In genomic region chr9:56260495-56261136, GRCm38 (mm10) we compare ENCODE assay signal across 15 mouse cellular contexts.
A peak's percentile ranks its signal among the peaks of the same experiment; 100 is the strongest.
DNase-seq lines count a peak whose midpoint lies in the region; ATAC-seq and TF ChIP-seq lines count a peak whose summit lies in the region.
"Had no signal": no experiment of that assay in that cellular context is flagged by ENCODE, and none has a peak within 500 bp of the region (broad histone marks: within the 10 kb centered on the region; RNA-seq: fewer than 3 reads in every experiment).

No protein-coding gene starts in this region.

- WGBS in heart, embryonic 13.5 days: 76% methylated on average over 14 of the region's 14 CpGs
- WGBS in midbrain, postnatal 0 days: 88% methylated on average over 14 of the region's 14 CpGs
- WGBS in midbrain, embryonic 15.5 days: 90% methylated on average over 14 of the region's 14 CpGs

- DNase-seq in heart, postnatal 4 days: no peak
- peak; percentile 12 for DNase-seq in midbrain, postnatal 0 days (ENCODE audit: low spot score)
- DNase-seq in R1 (ENCODE audit: low read depth, low spot score): peak; percentile 68
- DNase-seq: gastrocnemius, postnatal 14 days; kidney, adult 9 months; right cerebral cortex, adult 18-20 months had no signal

- peaks cover 6% of the 10 kb centered on the region for H3K9me3 ChIP-seq in heart, embryonic 13.5 days
- H3K9me3 ChIP-seq in midbrain, postnatal 0 days (ENCODE audit: low read length): peaks cover 6% of the 10 kb centered on the region
- H3K9me3 ChIP-seq in midbrain, embryonic 15.5 days: peaks cover 6% of the 10 kb centered on the region

- H3K4me2 ChIP-seq in heart, embryonic 13.5 days: no peak overlapping the region
- H3K4me2 ChIP-seq in midbrain, postnatal 0 days (ENCODE audit: low read depth, low read length, poor library complexity, severe bottlenecking): no peak overlapping the region
- no peak overlapping the region for H3K4me2 ChIP-seq in midbrain, embryonic 15.5 days
- H3K4me2 ChIP-seq: forebrain, embryonic 15.5 days; neural tube, embryonic 15.5 days had no signal

- no peak for TF ChIP-seq CTCF in midbrain, postnatal 0 days (IDR thresholded peaks at IDR 0.05)

- no peak overlapping the region for H3K4me3 ChIP-seq in heart, embryonic 13.5 days
- H3K4me3 ChIP-seq in midbrain, postnatal 0 days (ENCODE audit: low read depth, low read length): no peak overlapping the region
- H3K4me3 ChIP-seq in midbrain, embryonic 15.5 days: no peak overlapping the region
- H3K4me3 ChIP-seq: forebrain, embryonic 15.5 days; heart, embryonic 12.5 days; limb, embryonic 10.5 days; neural tube, embryonic 15.5 days had no signal

- no peak for ATAC-seq in heart, embryonic 13.5 days (ENCODE audit: extremely low read depth, insufficient number of reproducible peaks, low FRiP score, low TSS enrichment)
- ATAC-seq in midbrain, postnatal 0 days (ENCODE audit: low FRiP score): no peak
- no peak for ATAC-seq in midbrain, embryonic 15.5 days (replicated peaks)
- ATAC-seq in neutrophil, adult 5-6 weeks (ENCODE audit: extremely low read depth, insufficient number of reproducible peaks, low FRiP score, poor library complexity, severe bottlenecking): peak; percentile 7; the same call in 1 of the 2 replicates
- no peak for ATAC-seq in granulocyte monocyte progenitor cell, adult 5-6 weeks (replicated peaks; ENCODE audit: poor library complexity, severe bottlenecking)
- ATAC-seq: forebrain, embryonic 15.5 days had no signal

- peaks cover 50% of the 10 kb centered on the region for H3K4me1 ChIP-seq in heart, embryonic 13.5 days
- H3K4me1 ChIP-seq in midbrain, postnatal 0 days (ENCODE audit: insufficient read depth, low read length): no peaks in the 10 kb centered on the region
- H3K4me1 ChIP-seq in midbrain, embryonic 15.5 days: no peaks in the 10 kb centered on the region

- H3K27ac ChIP-seq in heart, embryonic 13.5 days (replicated peaks): peak overlapping the region; percentile 1; the same call in 1 of the 2 replicates
- H3K27ac ChIP-seq in midbrain, postnatal 0 days (ENCODE audit: low read depth, low read length): no peak overlapping the region
- no peak overlapping the region for H3K27ac ChIP-seq in midbrain, embryonic 15.5 days
- H3K27ac ChIP-seq: forebrain, embryonic 15.5 days; limb, embryonic 10.5 days; liver, embryonic 14.5 days; neural tube, embryonic 15.5 days had no signal

- no peaks in the 10 kb centered on the region for H3K27me3 ChIP-seq in heart, embryonic 13.5 days (replicated peaks)
- H3K27me3 ChIP-seq in midbrain, postnatal 0 days (ENCODE audit: insufficient read depth, low read length): no peaks in the 10 kb centered on the region
- H3K27me3 ChIP-seq in midbrain, embryonic 15.5 days (replicated peaks): no peaks in the 10 kb centered on the region
- H3K27me3 ChIP-seq: forebrain, embryonic 15.5 days; heart, embryonic 12.5 days; neural tube, embryonic 15.5 days had no signal

- peaks cover 26% of the 10 kb centered on the region for H3K36me3 ChIP-seq in heart, embryonic 13.5 days
- no peaks in the 10 kb centered on the region for H3K36me3 ChIP-seq in midbrain, postnatal 0 days (ENCODE audit: insufficient read depth, low read length)
- peaks cover 3% of the 10 kb centered on the region; the same call in 1 of the 2 replicates for H3K36me3 ChIP-seq in midbrain, embryonic 15.5 days (replicated peaks)
- H3K36me3 ChIP-seq: forebrain, embryonic 15.5 days; neural tube, embryonic 15.5 days had no signal

- H3K9ac ChIP-seq in heart, embryonic 13.5 days: no peak overlapping the region
- no peak overlapping the region for H3K9ac ChIP-seq in midbrain, postnatal 0 days (replicated peaks; ENCODE audit: low read length, poor library complexity, severe bottlenecking)
- no peak overlapping the region for H3K9ac ChIP-seq in midbrain, embryonic 15.5 days
- H3K9ac ChIP-seq: forebrain, embryonic 15.5 days; heart, embryonic 12.5 days; liver, embryonic 14.5 days; neural tube, embryonic 15.5 days had no signal
